Mouse (Mus musculus) gastrocnemius, adult 2 months (tissue): ENCODE data around the gene Nr6a1. TPM values are rescaled to one million over a fixed set of nuclear protein-coding genes. Genes with fewer than 3 reads are reported as not detected.
A peak's percentile ranks its signal among the peaks of the same experiment; 100 is the strongest.

ENCODE experiments used
- DNase-seq: peaks from one replicate; pipeline ENCODE4 v3.0.0; 2022
- H3K27ac ChIP-seq: fragments of 200-600 bp; 2 replicates; pipeline ENCODE4 v1.8.1; 2022; ENCODE audit warnings: mild to moderate bottlenecking
- H3K4me3 ChIP-seq: fragments of 200-600 bp; 2 replicates; pipeline ENCODE4 v1.8.1; 2022; ENCODE audit warnings: mild to moderate bottlenecking, moderate library complexity
- CTCF ChIP-seq: fragments of 200-600 bp; IDR thresholded peaks from 2 replicates; pipeline ENCODE4 v1.8.1; 2022; ENCODE audit warnings: antibody characterized with exemption, mild to moderate bottlenecking, moderate library complexity
- intact Hi-C: fragments of 180-260 bp; cut with DNase I; formaldehyde crosslinking; loops from one replicate; pipeline ENCODE4 v1.15.1; 2025
- long read RNA-seq, 2 experiments: library from polyadenylated mRNA; stranded (forward); transcript quantifications; one replicate each; pipeline ENCODE4 v2.0.0; 2021
- total RNA-seq, 2 experiments: library from RNA; stranded (reverse); gene quantifications; 2 replicates each; pipeline ENCODE4 v1.2.3; 2021

Nr6a1 gene
- total RNA-seq, result 1 to 10 TPM; 3.4 to 4.8 TPM
- long read RNA-seq, experiment 1, partial matches to known transcripts, result 0 of 1 reads
- long read RNA-seq, experiment 1, other reads (novel, unspliced or antisense), result 1 of 1 reads
- long read RNA-seq, experiment 2, partial matches to known transcripts, result 0 of 12 reads
- long read RNA-seq, experiment 2, other reads (novel, unspliced or antisense), result 12 of 12 reads

DNA sequence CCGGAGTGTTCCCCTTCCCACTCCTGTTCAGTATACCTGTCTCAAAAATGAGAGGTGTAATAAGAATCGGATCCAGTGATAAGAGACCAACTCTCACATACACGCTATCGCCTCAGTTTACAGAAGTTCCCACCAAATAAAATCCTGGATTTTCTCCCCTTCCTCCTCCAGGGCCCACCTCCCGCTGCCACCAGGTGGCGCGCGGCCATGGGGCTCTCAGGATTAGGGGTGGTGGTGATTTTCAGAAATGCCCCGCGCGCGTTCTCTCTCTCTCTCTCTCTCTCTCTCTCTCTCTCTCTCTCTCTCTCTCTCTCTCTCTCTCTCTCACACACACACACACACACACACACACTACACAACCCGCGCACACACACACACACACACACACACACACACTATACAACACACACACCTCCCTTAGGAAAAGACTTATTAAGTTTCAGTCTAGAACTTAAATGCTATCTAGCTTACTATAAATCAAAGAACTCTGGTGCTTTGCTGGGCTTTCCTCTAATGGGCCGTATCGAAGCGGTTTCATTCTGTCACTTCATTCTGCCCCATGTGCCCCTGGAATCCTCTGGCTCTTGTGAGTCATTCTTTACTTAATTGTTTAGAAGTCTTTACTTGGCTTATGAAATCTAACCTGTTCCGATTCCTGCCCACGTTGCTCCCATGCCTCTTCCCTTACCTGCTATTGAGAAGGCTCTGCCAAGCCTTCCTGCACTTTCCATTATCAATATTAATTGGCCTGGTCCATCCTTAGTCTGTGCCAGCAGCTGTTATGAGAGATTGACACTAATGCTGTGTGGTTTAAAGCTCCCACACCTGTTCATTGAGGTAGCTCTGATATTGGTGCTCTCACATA, at the start of gene Nr6a1:
Nr6a1 (minus strand) TSS at position 574 of the 865 bp plus-strand sequence.
- peak; percentile 83 for DNase-seq
- intact Hi-C loops, result loop anchor here (1.0 kb wide), 1 partner anchor 71 kb away; no protein-coding TSS in a partner anchor
- Histone ChIP-seq H3K4me3 (peak within 1 kb of the TSS; percentile 96), H3K27ac (peak within 1 kb of the TSS; percentile 91)
- TF ChIP-seq CTCF, result peak; percentile 87

DNA sequence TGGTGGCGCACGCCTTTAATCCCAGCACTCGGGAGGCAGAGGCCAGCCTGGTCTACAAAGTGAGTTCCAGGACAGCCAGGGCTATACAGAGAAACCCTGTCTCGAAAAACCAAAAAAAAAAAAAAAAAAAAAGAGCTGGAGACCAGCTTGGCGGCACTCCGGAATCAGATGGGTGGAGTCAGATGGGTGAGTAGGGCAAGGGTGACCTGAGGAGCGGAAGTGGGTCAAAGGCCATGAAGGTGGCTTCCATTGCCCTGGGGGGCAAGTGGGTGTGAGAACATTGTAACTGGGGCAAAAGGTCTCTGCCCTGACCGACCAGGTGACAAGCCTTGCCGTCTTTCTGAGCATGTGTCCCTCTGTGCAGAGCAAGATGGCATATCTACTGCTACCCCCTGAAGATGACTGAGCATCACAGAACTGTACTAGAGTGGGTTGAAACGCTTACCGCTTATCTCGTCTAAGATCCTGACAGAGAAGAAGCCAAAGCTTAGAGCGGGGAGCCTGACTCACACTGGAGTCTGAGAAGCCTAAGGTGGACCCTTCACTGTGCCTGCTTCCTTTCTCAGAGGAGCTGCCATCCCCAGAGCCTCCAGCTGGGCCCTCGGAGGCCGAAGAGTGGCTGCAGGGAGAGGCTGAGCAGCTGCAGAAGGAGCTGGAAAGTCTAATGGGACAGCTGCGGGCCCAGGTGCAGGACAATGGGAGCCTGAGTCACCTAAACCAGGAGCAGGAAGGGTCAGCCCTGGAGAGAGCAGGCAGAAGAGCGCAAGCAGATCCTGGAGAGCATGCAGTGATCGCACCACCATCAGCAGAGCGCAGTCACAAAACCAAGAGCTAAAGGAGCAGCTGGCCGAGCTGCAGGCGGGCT, 48.7 kb upstream of the Nr6a1 start:
- Histone ChIP-seq H3K27ac (no peak overlapping the region), H3K4me3 (no peak overlapping the region)
- no peak for DNase-seq
- intact Hi-C loops, result no loop called here
- TF ChIP-seq CTCF, result no peak

DNA sequence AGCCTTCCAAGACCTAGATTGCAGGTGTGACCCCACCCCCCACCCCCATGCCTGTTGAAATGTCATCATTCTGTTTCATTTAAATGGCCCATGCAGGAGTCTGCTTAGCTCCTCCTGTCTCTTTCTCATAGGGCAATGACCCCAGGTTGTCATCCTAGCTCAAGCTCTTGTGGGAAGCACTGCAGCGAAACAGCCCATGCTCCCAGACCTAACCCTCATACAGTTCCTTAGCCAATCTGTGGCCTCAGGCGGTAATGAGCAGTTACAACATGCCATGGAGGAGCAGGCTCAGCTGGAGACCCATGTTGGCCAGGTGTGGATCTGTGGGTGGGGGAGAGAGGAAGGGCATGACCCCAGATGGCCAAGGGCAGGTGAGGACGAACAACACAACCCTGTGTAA, 47.7 kb upstream of the Nr6a1 start:
- Histone ChIP-seq H3K4me3 (no peak overlapping the region), H3K27ac (no peak overlapping the region)
- intact Hi-C loops, result no loop called here
- TF ChIP-seq CTCF, result no peak
- DNase-seq, result no peak

DNA sequence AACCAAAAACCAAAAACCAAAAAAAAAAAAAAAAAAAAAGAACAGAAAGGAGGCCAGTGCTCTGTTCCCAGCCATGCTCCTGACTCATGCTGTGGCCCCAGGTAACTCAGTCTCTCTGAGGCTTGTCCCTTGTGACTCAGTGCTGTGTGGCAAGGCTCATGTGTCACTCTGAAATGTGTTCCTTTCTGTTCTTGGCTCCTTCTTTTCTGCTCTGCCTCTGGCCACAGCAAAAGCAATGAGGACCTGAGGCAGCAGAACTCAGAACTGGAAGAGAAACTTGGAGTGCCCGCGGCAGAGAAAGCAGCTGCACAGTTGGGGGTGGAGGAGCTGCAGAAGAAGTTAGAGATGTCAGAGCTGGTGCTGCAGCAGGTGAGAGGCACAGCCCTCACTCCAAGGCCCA, 46.7 kb upstream of the Nr6a1 start:
- DNase-seq, result no peak
- no peak for TF ChIP-seq CTCF
- H3K27ac ChIP-seq, result no peak overlapping the region; the same call in 1 of the 2 replicates
- intact Hi-C loops, result no loop called here
- H3K4me3 ChIP-seq, result no peak overlapping the region

DNA sequence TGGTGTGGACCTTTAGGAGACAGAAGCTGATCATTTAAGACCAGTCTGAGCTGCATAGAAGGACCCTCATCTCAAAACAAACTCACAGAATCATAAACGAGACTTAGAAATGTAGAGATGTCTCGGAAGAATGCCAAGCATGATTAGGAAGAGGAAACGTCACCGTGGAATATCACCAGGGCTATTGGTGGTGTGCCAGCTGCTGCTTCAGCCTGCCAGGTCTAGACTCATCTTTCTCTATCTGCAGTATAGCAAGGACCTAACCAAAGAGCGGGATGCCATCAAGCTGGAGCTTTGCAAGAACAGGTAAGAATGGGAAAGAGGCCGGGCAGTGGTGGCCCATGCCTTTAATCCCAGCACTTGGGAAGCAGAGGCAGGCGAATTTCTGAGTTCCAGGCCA, 46.2 kb upstream of the Nr6a1 start:
- intact Hi-C loops, result no loop called here
- no peak for TF ChIP-seq CTCF
- no peak overlapping the region; the same call in 1 of the 2 replicates for H3K27ac ChIP-seq

DNA sequence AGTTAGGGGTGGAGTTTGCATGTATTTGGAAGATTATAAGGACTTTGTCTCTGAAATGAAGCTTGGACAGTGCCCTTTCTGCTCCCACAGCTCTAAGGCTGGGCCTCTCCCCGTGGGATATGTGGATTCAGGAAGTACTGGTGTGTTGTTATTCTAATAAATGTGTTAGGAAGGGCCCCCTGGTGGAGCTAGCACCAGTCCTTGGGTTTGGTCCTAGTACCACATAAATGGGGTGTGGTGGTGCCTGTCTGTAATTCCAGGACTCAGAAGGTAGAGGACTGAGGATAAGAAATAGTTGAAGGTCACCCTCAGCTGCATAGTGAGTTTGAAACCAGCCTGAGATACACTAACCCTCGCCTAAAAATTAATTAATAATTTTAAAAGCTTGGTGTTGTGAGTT, 45.7 kb upstream of the Nr6a1 start:
- no peak for DNase-seq
- peak; percentile 7; the same call in 1 of the 2 replicates for TF ChIP-seq CTCF
- peak overlapping the region; percentile 38; the same call in 1 of the 2 replicates for H3K27ac ChIP-seq
- H3K4me3 ChIP-seq, result no peak overlapping the region
- intact Hi-C loops, result no loop called here

More for the DNA sequence above, 46.2 kb upstream of the Nr6a1 start:
- no peak overlapping the region for H3K4me3 ChIP-seq
- no peak for DNase-seq

DNA sequence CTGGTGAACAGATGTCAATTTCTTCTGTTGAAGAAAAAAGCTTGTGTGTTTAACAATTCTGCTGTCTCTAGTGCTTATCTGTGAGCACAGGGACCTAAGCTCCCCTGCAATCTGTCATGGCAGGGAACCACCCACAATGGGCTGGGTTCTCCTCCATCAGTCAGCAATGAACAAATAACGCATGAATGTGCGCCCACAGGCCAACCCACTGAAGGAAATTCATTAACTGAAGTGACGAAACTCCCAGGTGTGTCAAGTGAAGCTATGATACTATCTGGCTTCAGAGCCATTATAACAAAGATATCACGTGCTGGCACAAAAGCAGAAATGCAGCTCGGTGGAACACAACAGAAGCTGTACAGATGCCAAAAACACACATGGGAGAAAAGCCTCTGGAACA, 42.6 kb upstream of the Nr6a1 start:
- no peak overlapping the region for H3K4me3 ChIP-seq
- intact Hi-C loops, result no loop called here
- no peak for DNase-seq
- no peak for TF ChIP-seq CTCF
- no peak overlapping the region for H3K27ac ChIP-seq

DNA sequence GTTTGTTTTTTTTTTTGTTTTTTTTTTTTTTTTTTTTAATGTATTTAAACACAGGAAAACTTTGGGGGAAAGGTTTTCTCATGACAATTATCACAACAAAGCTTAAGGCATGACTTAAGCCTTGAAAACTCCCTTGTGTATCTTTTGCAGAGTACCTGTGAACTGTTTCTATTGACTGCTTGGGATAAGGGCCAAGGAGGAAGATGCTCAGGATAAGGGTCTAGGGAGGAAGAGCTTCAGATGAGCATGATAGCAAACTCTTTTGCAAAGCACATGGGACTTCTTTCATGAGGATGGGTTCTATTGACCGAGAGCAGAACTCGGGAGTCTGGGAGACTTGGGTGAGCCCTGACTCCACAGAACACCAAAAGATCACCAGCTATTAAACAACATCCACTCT, 42.2 kb upstream of the Nr6a1 start:
- DNase-seq, result no peak
- TF ChIP-seq CTCF, result no peak
- intact Hi-C loops, result no loop called here
- H3K27ac ChIP-seq, result no peak overlapping the region
- H3K4me3 ChIP-seq, result no peak overlapping the region

DNA sequence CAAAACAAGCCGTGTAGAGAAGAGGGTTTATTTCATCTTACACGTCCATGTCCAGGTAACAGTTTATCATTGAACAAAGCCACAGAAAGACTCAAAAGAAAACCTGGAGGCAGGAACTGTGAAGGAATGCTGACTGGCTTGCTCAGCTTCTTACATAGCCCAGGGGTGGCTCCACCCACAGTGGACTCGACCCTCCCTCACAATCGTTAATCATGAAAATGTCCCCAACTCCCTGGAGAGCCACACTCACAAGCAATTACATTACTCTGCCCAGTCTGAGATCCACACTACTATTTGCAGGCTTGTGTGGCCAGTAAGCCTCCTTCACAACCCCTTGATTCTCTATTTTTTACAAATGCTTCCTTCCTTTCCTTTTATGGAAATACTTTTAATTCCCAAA, 36.7 kb upstream of the Nr6a1 start:
- TF ChIP-seq CTCF, result no peak
- intact Hi-C loops, result no loop called here
- H3K27ac ChIP-seq, result no peak overlapping the region
- H3K4me3 ChIP-seq, result no peak overlapping the region
- no peak for DNase-seq

DNA sequence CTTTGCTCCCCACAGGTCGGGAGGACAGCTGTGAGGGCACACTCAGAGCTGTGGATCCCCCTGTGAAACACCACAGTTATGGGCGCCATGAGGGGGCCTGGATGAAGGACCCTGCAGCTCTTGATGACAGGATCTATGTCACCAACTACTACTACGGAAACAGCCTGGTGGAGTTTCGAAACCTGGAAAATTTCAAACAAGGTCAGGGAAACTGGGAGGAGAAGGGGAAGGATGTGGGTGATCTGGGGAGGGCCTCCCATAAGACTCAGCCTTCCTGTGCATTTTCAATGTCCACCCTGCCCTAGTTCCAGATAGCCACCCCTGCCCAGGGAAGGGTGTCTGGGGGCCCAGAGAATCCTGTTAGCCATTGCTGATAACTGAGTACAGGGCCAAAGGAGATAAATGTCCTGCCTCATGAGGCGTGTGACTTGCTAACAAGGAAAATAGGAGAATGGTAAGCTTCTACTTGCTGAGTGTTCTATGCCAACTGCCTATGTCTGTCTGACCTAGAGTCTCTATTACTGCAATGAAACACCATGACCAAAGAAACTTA, 30.3 kb upstream of the Nr6a1 start:
- Histone ChIP-seq H3K27ac (no peak overlapping the region), H3K4me3 (no peak overlapping the region)
- intact Hi-C loops, result no loop called here
- TF ChIP-seq CTCF, result no peak
- DNase-seq, result no peak

DNA sequence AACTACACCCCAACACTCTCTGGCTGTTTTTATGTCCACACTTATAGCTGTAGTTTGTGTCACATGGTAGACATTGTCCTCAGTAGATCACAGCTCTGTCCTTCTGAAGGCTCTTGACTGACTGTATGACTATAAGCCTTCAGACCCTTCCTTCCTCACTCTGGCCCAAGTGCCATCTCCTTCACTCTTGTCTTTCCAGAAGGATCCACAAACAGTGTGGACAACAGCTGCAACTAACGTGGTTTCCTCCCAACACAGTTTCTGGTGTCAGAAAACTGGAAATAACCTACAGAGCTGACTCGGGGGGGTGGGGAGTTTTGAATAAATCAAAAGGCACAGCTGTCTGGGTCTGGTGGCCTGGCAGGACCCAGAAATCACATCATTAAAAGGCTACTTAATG, 28.6 kb upstream of the Nr6a1 start:
- DNase-seq, result no peak
- Histone ChIP-seq H3K4me3 (no peak overlapping the region), H3K27ac (peak overlapping the region; percentile 28)
- intact Hi-C loops, result no loop called here
- TF ChIP-seq CTCF, result no peak

DNA sequence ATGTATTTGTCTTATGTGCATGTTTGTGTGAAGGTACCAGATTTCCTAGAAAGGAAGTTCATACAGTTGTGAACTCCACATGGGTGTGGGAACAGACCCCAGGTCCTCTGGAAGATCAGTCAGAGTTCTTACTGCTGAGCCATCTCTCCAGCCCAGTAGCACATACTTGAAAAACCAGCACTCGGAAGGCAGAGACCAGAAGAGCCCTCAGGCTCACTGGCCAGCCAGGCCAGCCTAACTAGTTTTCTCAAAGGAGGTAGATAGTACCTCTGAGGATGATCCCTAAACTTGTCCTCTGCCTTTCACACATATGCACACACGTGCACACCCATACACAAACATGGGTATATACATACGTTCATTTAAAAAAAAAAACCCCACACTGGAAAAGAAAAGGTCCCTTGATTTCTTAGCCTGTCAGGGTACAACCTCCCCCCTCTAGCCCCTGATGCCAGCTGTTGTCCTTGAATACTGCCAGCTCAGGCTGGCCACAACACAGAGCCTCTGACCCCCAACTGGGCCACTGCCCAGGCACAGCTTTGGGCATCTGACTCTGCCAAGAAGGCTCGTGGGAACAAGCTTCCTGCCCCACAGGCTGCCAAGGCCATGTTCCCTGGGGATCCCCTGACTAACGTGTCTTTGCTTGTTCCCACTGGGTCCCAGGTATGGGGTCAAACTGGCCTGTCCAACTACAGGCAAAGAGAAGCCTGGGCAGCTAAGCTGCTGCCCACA, 25.8 kb upstream of the Nr6a1 start:
- Histone ChIP-seq H3K4me3 (no peak overlapping the region), H3K27ac (peak overlapping the region; percentile 76)
- DNase-seq, result peak; percentile 93
- TF ChIP-seq CTCF, result no peak
- intact Hi-C loops, result no loop called here
